Mouse (Mus musculus) right cerebral cortex, postnatal 25 days (tissue): ENCODE data around the gene Vmn1r24.
"Not testable (repeated sequence)": the region's sequence is repeated elsewhere in the genome, so short reads cannot be mapped to it uniquely, and the experiment has no call there.

ENCODE experiments used
- DNase-seq: peaks from one replicate; pipeline ENCODE4 v3.0.0; 2022

Vmn1r24 gene

GRCm38 (mm10) chr6:57961403-57961802 is at the start of gene Vmn1r24:
TSS of gene Vmn1r24 (minus strand) at chr6:57961503.
- DNase-seq = not testable (repeated sequence)

GRCm38 (mm10) chr6:57980710-57981109 is 19.4 kb upstream of the Vmn1r24 start, which contains the start of gene Vmn1r25:
TSS of gene Vmn1r25 (minus strand) at chr6:57980810.
- no peak for DNase-seq

- DNase-seq = no peak
These were observed 34.6 kb downstream of the Vmn1r24 start, which contains the start of gene Vmn1r23 for GRCm38 (mm10) chr6:57926738-57927137. TSS of gene Vmn1r23 (minus strand) at chr6:57926838.

- no peak for DNase-seq
These were observed 53.4 kb downstream of the Vmn1r24 start, which contains the start of gene Vmn1r22 for GRCm38 (mm10) chr6:57907928-57908327. TSS of gene Vmn1r22 (minus strand) at chr6:57908028.
